Comparison of ENCODE assay signal across 9 mouse cellular contexts in genomic region chr10:63122516-63122915, GRCm38 (mm10). TPM values are rescaled to one million over a fixed set of nuclear protein-coding genes. Genes with fewer than 3 reads are reported as not detected.
DNase-seq lines count a peak whose midpoint lies in the region; ATAC-seq and TF ChIP-seq lines count a peak whose summit lies in the region.
"Had no signal": no experiment of that assay in that cellular context is flagged by ENCODE, and none has a peak within 500 bp of the region (broad histone marks: within the 10 kb centered on the region; RNA-seq: fewer than 3 reads in every experiment).

No protein-coding gene starts in this region.

- no peak overlapping the region for H3K9ac ChIP-seq in hindbrain, embryonic 14.5 days
- H3K9ac ChIP-seq in liver, embryonic 11.5 days (ENCODE audit: low read depth, low read length): no peak overlapping the region
- no peak overlapping the region for H3K9ac ChIP-seq in neural tube, embryonic 12.5 days

- H3K27ac ChIP-seq in layer of hippocampus, adult 2 months: no peak overlapping the region
- H3K27ac ChIP-seq in hindbrain, embryonic 14.5 days: no peak overlapping the region
- H3K27ac ChIP-seq in liver, embryonic 11.5 days (ENCODE audit: low read depth, low read length): no peak overlapping the region
- H3K27ac ChIP-seq in neural tube, embryonic 12.5 days: no peak overlapping the region

- H3K27me3 ChIP-seq in hindbrain, embryonic 14.5 days (ENCODE audit: control insufficient read depth, insufficient read depth, low read length): no peaks in the 10 kb centered on the region
- no peaks in the 10 kb centered on the region for H3K27me3 ChIP-seq in liver, embryonic 11.5 days (replicated peaks; ENCODE audit: control insufficient read depth, insufficient read depth, low read length)
- no peaks in the 10 kb centered on the region for H3K27me3 ChIP-seq in neural tube, embryonic 12.5 days (replicated peaks)

- H3K36me3 ChIP-seq in hindbrain, embryonic 14.5 days (replicated peaks; ENCODE audit: control insufficient read depth, insufficient read depth): no peaks in the 10 kb centered on the region
- H3K36me3 ChIP-seq in liver, embryonic 11.5 days (ENCODE audit: control insufficient read depth, insufficient read depth, low read length): no peaks in the 10 kb centered on the region
- no peaks in the 10 kb centered on the region for H3K36me3 ChIP-seq in neural tube, embryonic 12.5 days

- no peaks in the 10 kb centered on the region for H3K4me1 ChIP-seq in hindbrain, embryonic 14.5 days (replicated peaks; ENCODE audit: control insufficient read depth, insufficient read depth, low read length)
- H3K4me1 ChIP-seq in liver, embryonic 11.5 days (replicated peaks; ENCODE audit: control insufficient read depth, insufficient read depth, low read length): no peaks in the 10 kb centered on the region
- no peaks in the 10 kb centered on the region for H3K4me1 ChIP-seq in neural tube, embryonic 12.5 days

- intact Hi-C loops in heart, postnatal 25 days (cut with DNase I): no loop called here

- DNase-seq in layer of hippocampus, adult 2 months (ENCODE audit: low spot score in 2 of 2): peak; percentile 28 to 51
- DNase-seq in layer of hippocampus, adult 9-10 months (ENCODE audit: low spot score): no peak
- peak; percentile 38 to 42 for DNase-seq in cerebellum, postnatal 36 days
- DNase-seq in hindbrain, embryonic 14.5 days (ENCODE audit: low spot score): peak; percentile 71
- DNase-seq in liver, embryonic 11.5 days (ENCODE audit: low spot score): no peak
- no peak for DNase-seq in thymus, postnatal 0 days (ENCODE audit: low spot score)
- no peak for DNase-seq in heart, postnatal 25 days (ENCODE audit: low spot score)

- TF ChIP-seq CTCF in layer of hippocampus, adult 2 months (conservative IDR thresholded peaks at IDR 0.05): no peak

- no peak overlapping the region for H3K4me2 ChIP-seq in hindbrain, embryonic 14.5 days (replicated peaks)
- H3K4me2 ChIP-seq in liver, embryonic 11.5 days: no peak overlapping the region
- H3K4me2 ChIP-seq in neural tube, embryonic 12.5 days (replicated peaks): no peak overlapping the region

- no peaks in the 10 kb centered on the region for H3K9me3 ChIP-seq in hindbrain, embryonic 14.5 days (ENCODE audit: control insufficient read depth, low read length)
- H3K9me3 ChIP-seq in liver, embryonic 11.5 days (ENCODE audit: control insufficient read depth, low read length): no peaks in the 10 kb centered on the region
- no peaks in the 10 kb centered on the region for H3K9me3 ChIP-seq in neural tube, embryonic 12.5 days

- H3K4me3 ChIP-seq in layer of hippocampus, adult 2 months: peak overlapping the region; percentile 17; the same call in 1 of the 2 replicates
- H3K4me3 ChIP-seq in hindbrain, embryonic 14.5 days (replicated peaks; ENCODE audit: low read length): no peak overlapping the region
- no peak overlapping the region for H3K4me3 ChIP-seq in liver, embryonic 11.5 days (ENCODE audit: low read depth, low read length)
- no peak overlapping the region for H3K4me3 ChIP-seq in neural tube, embryonic 12.5 days

- ATAC-seq in hindbrain, embryonic 14.5 days (ENCODE audit: low FRiP score): peak; percentile 71
- ATAC-seq in liver, embryonic 11.5 days (replicated peaks; ENCODE audit: low FRiP score): 0 out of 2 replicates have a peak, but pooled peaks have one; percentile 56
- peak; percentile 84 for ATAC-seq in neural tube, embryonic 12.5 days (ENCODE audit: low FRiP score, low read depth)

- 34% methylated on average over 8 of the region's 8 CpGs for WGBS in hindbrain, embryonic 14.5 days
- WGBS in liver, embryonic 11.5 days: 37% methylated on average over 8 of the region's 8 CpGs
- WGBS in neural tube, embryonic 12.5 days: 33% methylated on average over 8 of the region's 8 CpGs

RNA-seq across cellular contexts. Expression of gene Atoh7, which starts 23.1 kb away (rescaled TPM):
- 1 to 10 TPM; 1.7 to 2.0 TPM for total RNA-seq in layer of hippocampus, adult 2 months (2021)
- 6.5 and 9.9 TPM in 2 replicates for polyA plus RNA-seq in hindbrain, embryonic 14.5 days (2014; fragmentation: Nextera tagmentation; extraction: Ambion mirVana)
- polyA plus RNA-seq in liver, embryonic 11.5 days (2014; fragmentation: Nextera tagmentation; extraction: Ambion mirVana): not detected in 2 replicates
- polyA plus RNA-seq in neural tube, embryonic 12.5 days (2016; fragmentation: Nextera tagmentation; extraction: Ambion mirVana): 0.47 and 0.74 TPM in 2 replicates
- 0.12 and 0.13 TPM in 2 replicates for polyA plus RNA-seq in thymus, postnatal 0 days (2015; fragmentation: Nextera tagmentation; extraction: Ambion mirVana)
- not detected for total RNA-seq in heart, postnatal 25 days (2021)
- polyA plus RNA-seq: heart, embryonic 14.5 days had no signal

Comparison
In these comparisons a context has a peak if more than half of its experiments do, and no peak if none do; other contexts are left out.
1. DNase-seq: peak in layer of hippocampus, adult 2 months (2 of 2), cerebellum, postnatal 36 days (2 of 2) and hindbrain, embryonic 14.5 days (single experiment); none in layer of hippocampus, adult 9-10 months (single experiment), liver, embryonic 11.5 days (single experiment), thymus, postnatal 0 days (single experiment) and heart, postnatal 25 days (single experiment).
2. Peak in every context shown above with its lines, with median percentiles within 50 percentile points of each other: ATAC-seq.